Mouse (Mus musculus): ENCODE results near the gene Abcc10. TPM values are rescaled to one million over a fixed set of nuclear protein-coding genes. Genes with fewer than 3 reads are reported as not detected.

Gene Abcc10
- polyA plus RNA-seq, 1 experiment, result 37.5 TPM

GRCm38 (mm10) chr17:46304184-46304583 is 24.0 kb downstream of the Abcc10 start:
- WGBS, result 93% methylated on average over 9 of the region's 9 CpGs
- peaks cover 33% of the 10 kb centered on the region for H3K36me3 ChIP-seq (ENCODE audit: control insufficient read depth, insufficient read depth, low read length)

DNA sequence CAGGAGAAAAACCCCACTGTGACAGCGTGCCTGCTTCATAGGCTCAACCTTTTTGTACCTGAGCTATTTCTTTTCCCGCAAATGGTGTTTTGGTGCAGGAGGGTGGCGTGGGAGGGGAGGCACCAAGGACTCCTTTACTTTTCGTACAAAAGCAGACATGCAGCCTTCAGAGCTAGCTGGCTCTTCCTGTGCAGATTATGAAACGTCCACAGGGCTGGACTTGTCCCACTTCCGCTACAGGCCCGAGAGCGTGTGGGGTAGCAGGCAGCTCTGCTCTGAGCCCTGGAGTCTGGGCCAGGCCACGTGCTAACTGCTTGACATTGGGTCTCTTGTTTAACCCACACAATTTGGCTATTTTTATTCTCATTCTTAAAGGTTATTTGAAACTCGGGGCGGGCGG is 26.3 kb downstream of the Abcc10 start:
- no peak overlapping the region for H3K27ac ChIP-seq (ENCODE audit: insufficient read depth, low read depth, low read length)
- 80% methylated on average over 12 of the region's 12 CpGs for WGBS
- peaks cover 19% of the 10 kb centered on the region for H3K27me3 ChIP-seq (ENCODE audit: control insufficient read depth, insufficient read depth, low read length)
- peaks cover 14% of the 10 kb centered on the region for H3K4me1 ChIP-seq (ENCODE audit: control insufficient read depth, insufficient read depth, insufficient read length, low read length)
- peaks cover 26% of the 10 kb centered on the region for H3K36me3 ChIP-seq (ENCODE audit: control insufficient read depth, insufficient read depth, low read length)
- H3K4me3 ChIP-seq (ENCODE audit: low read depth, low read length), result no peak overlapping the region
- TF ChIP-seq POLR2A (IDR thresholded peaks at IDR 0.05; ENCODE audit: low read depth, low read length) (no peak), CTCF (IDR thresholded peaks at IDR 0.05; ENCODE audit: extremely low read depth, insufficient read length, insufficient replicate concordance, low read depth, low read length) (no peak)

More at GRCm38 (mm10) chr17:46304184-46304583, 24.0 kb downstream of the Abcc10 start:
- H3K4me1 ChIP-seq (ENCODE audit: control insufficient read depth, insufficient read depth, insufficient read length, low read length), result no peaks in the 10 kb centered on the region
- H3K4me3 ChIP-seq (ENCODE audit: low read depth, low read length), result no peak overlapping the region
- 0 out of 2 replicates have a peak, but pooled peaks cover 3% of the 10 kb centered on the region for H3K27me3 ChIP-seq (ENCODE audit: control insufficient read depth, insufficient read depth, low read length)
- no peak overlapping the region for H3K27ac ChIP-seq (ENCODE audit: insufficient read depth, low read depth, low read length)
- TF ChIP-seq CTCF (IDR thresholded peaks at IDR 0.05; ENCODE audit: extremely low read depth, insufficient read length, insufficient replicate concordance, low read depth, low read length) (no peak), POLR2A (IDR thresholded peaks at IDR 0.05; ENCODE audit: low read depth, low read length) (no peak)

- Histone ChIP-seq H3K36me3 (ENCODE audit: control insufficient read depth, insufficient read depth, low read length) (0 out of 2 replicates have a peak, but pooled peaks cover 2% of the 10 kb centered on the region), H3K27ac (ENCODE audit: insufficient read depth, low read depth, low read length) (no peak overlapping the region), H3K27me3 (ENCODE audit: control insufficient read depth, insufficient read depth, low read length) (peaks cover 34% of the 10 kb centered on the region), H3K4me1 (ENCODE audit: control insufficient read depth, insufficient read depth, insufficient read length, low read length) (peaks cover 14% of the 10 kb centered on the region), H3K4me3 (ENCODE audit: low read depth, low read length) (peak overlapping the region; percentile 56)
- TF ChIP-seq CTCF (IDR thresholded peaks at IDR 0.05; ENCODE audit: extremely low read depth, insufficient read length, insufficient replicate concordance, low read depth, low read length) (peak; percentile 82), POLR2A (IDR thresholded peaks at IDR 0.05; ENCODE audit: low read depth, low read length) (no peak)
- WGBS, result 1% methylated on average over 47 of the region's 48 CpGs
These were observed 29.8 kb downstream of the Abcc10 start for GRCm38 (mm10) chr17:46298220-46298913.

- H3K27me3 ChIP-seq (ENCODE audit: control insufficient read depth, insufficient read depth, low read length), result peaks cover 34% of the 10 kb centered on the region
- H3K4me3 ChIP-seq (ENCODE audit: low read depth, low read length), result peak within 1 kb of the TSS; percentile 56
- peaks cover 14% of the 10 kb centered on the region for H3K4me1 ChIP-seq (ENCODE audit: control insufficient read depth, insufficient read depth, insufficient read length, low read length)
- TF ChIP-seq POLR2A (IDR thresholded peaks at IDR 0.05; ENCODE audit: low read depth, low read length) (no peak), CTCF (IDR thresholded peaks at IDR 0.05; ENCODE audit: extremely low read depth, insufficient read length, insufficient replicate concordance, low read depth, low read length) (no peak)
- no peak within 1 kb of the TSS for H3K27ac ChIP-seq (ENCODE audit: insufficient read depth, low read depth, low read length)
- WGBS, result 1% methylated on average over 77 of the region's 86 CpGs
- no peaks in the 10 kb centered on the region for H3K36me3 ChIP-seq (ENCODE audit: control insufficient read depth, insufficient read depth, low read length)
These were observed 30.6 kb downstream of the Abcc10 start, which contains the start of gene Dlk2 for GRCm38 (mm10) chr17:46297364-46298219. Gene Dlk2, plus strand, starts transcription at chr17:46297421.

GRCm38 (mm10) chr17:46297028-46297363 is 31.2 kb downstream of the Abcc10 start:
- no peak overlapping the region for H3K27ac ChIP-seq (ENCODE audit: insufficient read depth, low read depth, low read length)
- H3K4me1 ChIP-seq (ENCODE audit: control insufficient read depth, insufficient read depth, insufficient read length, low read length), result peaks cover 14% of the 10 kb centered on the region
- TF ChIP-seq POLR2A (IDR thresholded peaks at IDR 0.05; ENCODE audit: low read depth, low read length) (no peak), CTCF (IDR thresholded peaks at IDR 0.05; ENCODE audit: extremely low read depth, insufficient read length, insufficient replicate concordance, low read depth, low read length) (no peak)
- H3K36me3 ChIP-seq (ENCODE audit: control insufficient read depth, insufficient read depth, low read length), result no peaks in the 10 kb centered on the region
- H3K27me3 ChIP-seq (ENCODE audit: control insufficient read depth, insufficient read depth, low read length), result peaks cover 34% of the 10 kb centered on the region
- 20% methylated on average over 6 of the region's 6 CpGs for WGBS
- peak overlapping the region; percentile 56 for H3K4me3 ChIP-seq (ENCODE audit: low read depth, low read length)

DNA sequence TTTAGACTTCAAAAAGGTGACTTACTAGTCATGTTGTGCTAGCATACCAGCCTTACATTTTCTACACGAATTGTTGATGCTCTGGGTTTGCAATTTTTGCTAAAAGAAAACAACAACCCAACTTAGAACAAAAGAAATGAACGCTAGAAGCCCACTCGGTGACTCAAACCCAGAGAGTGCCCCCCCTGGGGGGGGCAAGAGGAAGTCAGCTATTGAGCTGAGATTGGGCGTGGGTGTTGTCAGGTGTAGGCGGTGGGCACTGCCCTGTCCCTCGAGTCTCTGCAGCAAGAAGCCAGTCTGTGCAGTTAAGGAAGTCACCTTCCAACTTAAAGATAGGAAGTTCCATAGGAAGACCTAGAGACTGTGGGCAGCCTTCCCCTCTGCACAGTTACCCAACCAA is 31.6 kb downstream of the Abcc10 start:
- no peak for TF ChIP-seq CTCF (IDR thresholded peaks at IDR 0.05; ENCODE audit: extremely low read depth, insufficient read length, insufficient replicate concordance, low read depth, low read length)
- TF ChIP-seq POLR2A (IDR thresholded peaks at IDR 0.05; ENCODE audit: low read depth, low read length), result no peak
- WGBS, result 20% methylated on average over 6 of the region's 6 CpGs
- Histone ChIP-seq H3K27me3 (ENCODE audit: control insufficient read depth, insufficient read depth, low read length) (peaks cover 34% of the 10 kb centered on the region), H3K27ac (ENCODE audit: insufficient read depth, low read depth, low read length) (no peak overlapping the region), H3K36me3 (ENCODE audit: control insufficient read depth, insufficient read depth, low read length) (no peaks in the 10 kb centered on the region), H3K4me1 (ENCODE audit: control insufficient read depth, insufficient read depth, insufficient read length, low read length) (peaks cover 14% of the 10 kb centered on the region), H3K4me3 (ENCODE audit: low read depth, low read length) (no peak overlapping the region)

DNA sequence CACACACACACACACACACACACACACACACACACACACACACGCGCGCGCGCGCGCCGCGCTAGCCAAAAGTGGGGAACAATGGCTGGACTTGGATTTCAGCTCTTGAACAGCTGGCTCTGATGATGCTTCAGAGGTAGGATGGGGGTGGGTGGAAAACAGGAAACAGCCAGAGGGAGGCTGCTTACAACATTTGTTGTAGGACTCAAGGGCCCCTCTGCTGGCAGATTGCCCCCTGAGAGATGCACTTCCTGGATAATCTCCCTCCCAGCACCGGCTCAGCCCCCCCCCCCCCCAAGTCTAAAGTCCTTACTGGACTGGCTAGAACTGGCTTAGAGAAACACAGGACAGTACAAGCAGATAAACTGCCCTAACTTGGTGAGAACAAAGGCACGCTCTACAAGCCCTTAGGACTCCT is 40.5 kb downstream of the Abcc10 start:
- Histone ChIP-seq H3K4me1 (ENCODE audit: control insufficient read depth, insufficient read depth, insufficient read length, low read length) (peaks cover 7% of the 10 kb centered on the region; the same call in 1 of the 2 replicates), H3K4me3 (ENCODE audit: low read depth, low read length) (no peak overlapping the region), H3K36me3 (ENCODE audit: control insufficient read depth, insufficient read depth, low read length) (no peaks in the 10 kb centered on the region), H3K27ac (ENCODE audit: insufficient read depth, low read depth, low read length) (no peak overlapping the region), H3K27me3 (ENCODE audit: control insufficient read depth, insufficient read depth, low read length) (no peaks in the 10 kb centered on the region)
- 39% methylated on average over 11 of the region's 11 CpGs for WGBS
- TF ChIP-seq CTCF (IDR thresholded peaks at IDR 0.05; ENCODE audit: extremely low read depth, insufficient read length, insufficient replicate concordance, low read depth, low read length), result no peak
- TF ChIP-seq POLR2A (IDR thresholded peaks at IDR 0.05; ENCODE audit: low read depth, low read length), result no peak
